Mouse (Mus musculus) spleen, postnatal 10 days (tissue): ENCODE results near the gene Sncg.
A peak's percentile ranks its signal among the peaks of the same experiment; 100 is the strongest.
"Not testable (repeated sequence)": the region's sequence is repeated elsewhere in the genome, so short reads cannot be mapped to it uniquely, and the experiment has no call there.

Experiments used
- DNase-seq, 2 experiments: peaks; one replicate each; pipeline ENCODE4 v3.0.0; 2021 to 2022; ENCODE audit warnings: low spot score in 2 of 2

The Sncg gene

GRCm38 (mm10) chr14:34374577-34374976, at the start of gene Sncg:
Sncg (minus strand) TSS chr14:34374789.
- DNase-seq, result no peak

- no peak for DNase-seq
Observed at GRCm38 (mm10) chr14:34421078-34421477, 46.5 kb upstream of the Sncg start.

DNA sequence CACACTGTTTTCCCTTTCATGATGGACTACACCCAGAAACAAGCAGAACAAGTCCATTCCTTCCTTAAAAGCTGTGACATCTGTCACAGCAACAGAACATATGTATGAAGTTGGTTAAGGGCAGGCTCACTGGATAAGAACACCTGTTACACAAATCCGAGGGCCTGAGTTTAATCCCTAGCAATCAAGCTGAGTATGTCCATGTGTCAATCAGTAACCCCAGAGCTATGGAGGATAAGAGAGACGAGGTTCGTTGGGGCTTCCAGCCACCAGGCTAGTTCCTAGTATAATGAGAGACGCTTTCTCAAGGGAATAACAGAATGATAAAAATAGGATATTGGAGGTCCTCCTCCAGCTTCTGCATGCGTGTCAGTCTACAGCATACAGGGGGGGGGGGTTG, 42.9 kb upstream of the Sncg start:
- DNase-seq, result no peak

GRCm38 (mm10) chr14:34416946-34417345, 42.4 kb upstream of the Sncg start:
- not testable (repeated sequence) for DNase-seq

DNA sequence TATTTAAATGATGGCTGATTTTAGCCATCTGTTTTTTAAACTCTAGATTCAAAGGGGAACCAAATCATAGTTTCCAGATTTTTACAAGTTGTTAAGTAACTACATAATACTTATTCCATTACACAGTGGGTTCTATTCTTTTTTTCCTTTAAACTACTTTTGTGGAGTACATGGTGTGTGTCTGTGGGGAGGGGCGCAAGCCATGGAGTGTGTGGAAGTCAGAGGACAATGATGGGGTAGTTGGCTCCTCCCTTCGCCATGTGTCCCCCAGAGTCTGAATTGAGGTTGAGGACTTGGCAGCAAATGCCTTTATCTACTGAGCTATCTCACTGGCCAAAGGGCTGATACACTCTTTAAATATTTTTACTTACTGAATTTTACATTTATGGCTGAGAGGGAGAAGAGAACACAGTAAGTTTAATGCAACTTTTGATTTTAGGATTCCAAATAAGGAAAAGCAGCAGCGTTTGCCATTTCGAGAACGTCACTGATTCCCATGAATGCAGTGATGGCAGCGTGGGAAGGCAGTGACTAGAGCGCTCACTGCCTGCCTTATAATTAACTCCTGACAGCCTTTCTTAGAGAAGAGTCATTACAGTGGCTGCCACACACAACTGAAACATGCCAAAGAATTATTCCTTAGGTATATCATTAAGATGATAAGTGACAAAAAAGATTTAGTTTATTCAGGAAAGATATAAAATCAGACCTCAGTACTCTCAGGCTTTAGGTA, 37.7 kb upstream of the Sncg start:
- no peak for DNase-seq

DNA sequence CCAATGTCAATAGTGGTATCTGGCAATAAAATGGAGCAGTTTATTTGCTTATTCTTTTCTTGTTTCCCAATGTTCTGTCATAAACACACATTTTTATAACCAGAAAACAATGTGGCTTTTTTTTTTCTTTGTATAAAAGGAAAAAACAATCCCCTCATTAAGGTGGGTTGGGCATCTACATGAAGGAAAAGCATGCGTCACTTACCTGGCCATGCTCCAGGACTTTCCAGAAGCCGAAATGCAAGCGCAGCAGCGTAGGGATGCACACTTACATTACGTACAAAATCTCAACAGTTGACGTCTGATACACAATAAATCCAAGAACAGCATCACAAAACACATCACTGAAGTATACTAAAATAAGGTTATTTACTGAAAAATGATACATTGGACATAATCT, 36.1 kb upstream of the Sncg start:
- no peak for DNase-seq

DNA sequence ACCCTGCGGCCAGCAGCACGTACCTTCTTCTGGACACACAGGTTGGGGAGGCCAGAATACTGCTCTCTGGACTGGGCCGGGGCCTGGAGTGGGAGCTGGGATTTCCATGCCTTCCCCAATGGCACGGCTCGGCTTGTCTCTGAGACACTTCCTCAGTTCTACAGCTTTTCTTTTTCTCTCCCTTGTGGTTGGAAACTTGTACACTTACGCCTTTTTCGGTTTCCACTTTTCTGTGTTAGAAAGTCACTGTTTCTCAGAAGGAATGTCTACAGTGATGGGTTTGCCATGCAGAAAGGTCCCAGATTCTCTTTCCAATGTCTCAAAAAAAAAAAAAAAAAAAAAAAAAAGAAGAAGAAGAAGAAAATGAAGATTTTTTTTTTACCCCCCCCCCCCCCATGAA, 28.8 kb upstream of the Sncg start:
- DNase-seq, result no peak

GRCm38 (mm10) chr14:34402871-34403270, 28.3 kb upstream of the Sncg start:
- no peak for DNase-seq

GRCm38 (mm10) chr14:34401135-34401534, 26.5 kb upstream of the Sncg start:
- peak; percentile 43 to 78 for DNase-seq

DNA sequence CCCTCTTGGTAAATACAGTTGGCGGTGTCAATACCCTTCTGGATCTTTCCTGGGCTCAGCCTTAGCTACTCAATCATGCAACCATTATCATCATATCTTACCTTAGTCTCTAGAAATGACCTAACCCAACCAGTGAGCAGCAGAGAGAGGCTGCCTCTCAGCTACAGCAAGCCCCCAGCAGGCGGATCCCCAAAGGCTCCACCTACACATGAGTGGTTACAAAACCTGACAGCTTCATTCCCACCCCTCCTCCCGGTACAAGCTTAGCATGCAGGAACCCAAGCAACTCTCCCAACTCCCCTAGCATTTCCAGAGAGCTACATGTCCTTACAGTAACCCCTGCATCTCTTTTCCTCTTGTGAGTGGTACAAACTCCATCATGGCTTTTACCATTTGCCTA, 25.4 kb upstream of the Sncg start:
- DNase-seq, result no peak

- no peak for DNase-seq
Observed at GRCm38 (mm10) chr14:34399301-34399700, 24.7 kb upstream of the Sncg start.

DNA sequence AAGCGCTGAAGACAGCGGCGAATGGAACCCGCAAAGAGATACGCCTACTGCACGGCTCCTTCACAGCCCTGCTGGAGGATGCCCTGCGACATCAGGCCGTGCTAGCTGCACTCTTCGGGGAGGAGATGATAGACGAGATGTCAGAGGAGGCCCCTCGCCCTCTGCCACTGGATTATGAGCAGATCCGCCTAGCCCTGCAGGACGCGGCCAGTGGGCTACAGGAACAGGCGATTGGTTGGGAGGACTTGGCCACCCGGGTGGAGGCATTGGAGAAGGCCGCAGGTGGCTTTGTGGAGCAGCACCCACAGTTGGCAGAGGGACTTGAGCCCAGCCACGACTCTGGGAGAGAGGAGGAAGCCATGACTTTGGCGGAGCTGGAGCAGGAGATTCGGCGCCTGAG, 24.3 kb upstream of the Sncg start:
- no peak for DNase-seq

DNA sequence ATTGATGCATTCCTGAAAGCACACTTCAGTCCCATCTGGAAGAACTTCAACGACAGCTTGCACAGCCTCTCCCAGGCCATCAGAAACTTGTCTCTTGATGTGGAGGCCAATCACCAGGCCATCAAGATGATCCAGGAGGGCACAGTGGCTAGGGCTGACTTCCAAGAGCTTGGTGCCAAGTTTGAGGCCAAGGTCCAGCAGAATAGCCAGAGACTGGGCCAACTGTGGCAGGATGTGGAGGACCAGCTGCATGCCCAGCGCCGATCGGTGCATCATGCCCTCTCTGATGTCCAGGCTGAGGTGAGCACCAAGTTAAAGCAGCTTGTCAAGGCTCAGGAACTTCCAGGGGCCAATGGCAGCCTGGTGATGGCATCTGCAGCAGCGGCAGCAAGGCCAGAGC, 23.3 kb upstream of the Sncg start:
- no peak for DNase-seq

GRCm38 (mm10) chr14:34393295-34393694, 18.7 kb upstream of the Sncg start:
- DNase-seq, result no peak

DNA sequence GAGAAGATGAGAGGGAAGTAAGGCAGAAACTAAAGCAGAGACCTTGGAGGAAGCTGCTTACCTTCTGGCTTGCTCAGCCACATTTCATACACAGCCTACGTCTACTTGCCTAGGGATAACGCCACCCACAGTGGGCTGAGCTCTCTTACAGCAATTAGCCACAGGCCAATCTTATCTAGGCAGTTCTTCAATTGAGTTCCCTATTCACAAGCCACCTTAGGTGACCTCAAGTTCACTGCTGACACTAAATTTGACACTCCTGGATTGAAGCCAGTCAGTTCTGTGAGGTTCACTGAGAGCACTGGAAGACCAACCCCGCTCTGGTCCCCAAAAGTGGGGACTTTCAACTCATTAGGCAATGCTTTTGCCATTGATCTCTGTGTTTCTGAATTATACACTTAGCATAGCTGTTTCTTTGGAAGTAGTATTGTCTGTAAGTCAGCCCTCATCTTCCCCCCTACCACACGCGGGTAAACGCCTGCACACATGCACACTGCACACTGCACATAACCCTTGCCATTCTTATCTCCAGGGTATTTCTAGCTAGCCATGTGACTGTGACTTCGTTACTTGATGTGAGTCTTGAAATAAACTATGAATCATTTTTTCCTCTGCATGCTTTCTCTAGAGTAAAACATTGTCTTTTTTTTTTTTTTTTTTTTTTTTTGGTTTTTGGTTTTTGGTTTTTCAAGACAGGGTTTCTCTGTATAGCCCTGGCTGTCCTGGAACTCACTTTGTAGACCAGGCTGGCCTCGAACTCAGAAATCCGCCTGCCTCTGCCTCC, 8.5 kb upstream of the Sncg start:
- DNase-seq, result no peak

DNA sequence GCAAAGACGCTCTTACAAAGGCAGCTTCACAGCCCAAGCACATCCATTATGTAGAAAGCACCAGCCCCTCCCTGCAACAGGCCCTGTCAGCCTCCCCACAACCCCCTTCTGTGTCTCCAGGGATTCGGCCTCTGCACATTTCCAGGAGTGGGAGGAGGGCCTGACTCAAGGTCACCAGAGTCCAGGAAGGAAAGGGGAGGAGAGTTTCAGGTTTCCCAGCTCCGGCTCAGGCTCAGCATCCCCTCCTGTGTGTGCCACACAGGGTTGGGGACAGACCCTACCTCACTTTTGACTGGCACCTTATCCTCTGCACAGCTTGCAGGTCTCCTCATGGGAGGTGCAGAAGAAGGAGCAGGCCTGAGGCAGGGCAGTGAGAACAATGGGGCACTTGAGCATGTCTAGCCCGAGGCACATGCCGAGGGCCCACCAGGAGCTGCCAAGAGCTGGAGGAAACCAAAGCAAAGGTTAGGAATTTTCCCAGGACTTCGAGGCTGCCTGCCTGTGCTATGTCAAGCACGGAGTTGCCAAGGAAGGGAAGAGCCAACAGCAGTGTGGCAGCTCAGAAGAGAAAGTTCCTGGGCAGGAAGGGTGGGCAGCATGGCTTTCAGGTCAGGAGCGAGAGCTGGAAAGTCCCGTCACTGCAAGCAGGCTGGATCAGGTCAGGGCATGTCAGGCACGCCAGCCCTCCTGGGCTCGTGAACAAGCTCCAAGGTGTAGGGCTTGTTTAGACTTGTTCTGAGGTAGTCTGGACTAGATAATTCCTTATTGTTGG, 4.2 kb upstream of the Sncg start:
- DNase-seq, result no peak

DNA sequence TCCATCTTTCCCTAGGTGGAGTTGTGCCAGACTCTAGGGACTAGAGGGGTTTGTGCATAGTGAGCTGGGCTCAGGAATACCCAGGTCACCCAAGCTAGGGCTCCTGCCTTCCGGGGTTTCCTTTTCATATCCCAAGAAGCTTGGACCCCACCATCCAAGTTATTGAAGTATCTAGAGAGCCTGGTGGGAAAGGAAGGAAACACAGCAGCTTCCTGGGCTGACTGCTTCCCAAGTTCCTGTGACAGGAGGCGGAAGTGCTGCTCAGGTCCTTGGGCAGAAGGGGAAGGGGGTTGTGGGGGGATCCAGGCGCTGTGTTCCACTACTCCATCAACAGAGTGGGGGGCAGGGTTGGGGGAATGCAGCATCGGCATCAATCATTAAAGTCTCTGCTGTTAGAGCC, 2.5 kb upstream of the Sncg start:
- DNase-seq, result no peak

GRCm38 (mm10) chr14:34375941-34376340, 1.4 kb upstream of the Sncg start:
- no peak for DNase-seq

GRCm38 (mm10) chr14:34375415-34375904, 871 bp upstream of the Sncg start, which contains the start of gene Mmrn2:
Mmrn2 (plus strand) TSS chr14:34375465.
- DNase-seq, result no peak

- DNase-seq, result no peak
Observed at GRCm38 (mm10) chr14:34373581-34373980, 1.0 kb downstream of the Sncg start.

GRCm38 (mm10) chr14:34372646-34373045, 1.9 kb downstream of the Sncg start:
- DNase-seq, result peak in 1 of 2 experiments; percentile 38

DNA sequence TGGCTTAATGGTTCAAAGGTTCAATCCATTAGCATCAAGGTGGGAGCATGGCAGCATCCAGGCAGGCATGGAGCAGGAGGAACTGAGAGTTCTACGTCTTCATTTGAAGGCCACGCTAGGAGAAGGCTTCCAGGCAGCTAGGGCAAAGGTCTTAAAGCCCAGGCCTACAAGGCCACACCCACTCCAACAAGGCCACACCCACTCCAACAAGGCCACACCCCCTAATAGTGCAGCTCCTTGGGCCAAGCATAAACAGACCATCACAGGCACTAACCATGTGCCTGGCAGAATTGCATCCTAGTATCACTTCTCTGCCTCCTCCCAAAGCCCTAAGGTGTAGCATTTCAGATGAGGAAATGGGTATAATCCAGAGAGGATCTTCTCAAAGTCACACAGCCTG, 2.8 kb downstream of the Sncg start:
- no peak for DNase-seq
